Mouse (Mus musculus): Measurements from ENCODE around the gene Mtch1. TPM values are rescaled to one million over a fixed set of nuclear protein-coding genes. Genes with fewer than 3 reads are reported as not detected.
A peak's percentile ranks its signal among the peaks of the same experiment; 100 is the strongest.

The Mtch1 gene
- polyA plus RNA-seq, 1 experiment from 2014 or later: 189 TPM

- H3K9me3 ChIP-seq (ENCODE audit: control insufficient read depth, low read length): no peaks in the 10 kb centered on the region
- DNase-seq (ENCODE audit: low spot score): no peak
- whole genome bisulfite sequencing: 66% methylated on average over 5 of the region's 5 CpGs
- H3K9ac ChIP-seq (ENCODE audit: low read length): no peak overlapping the region
- no peak overlapping the region for H3K4me3 ChIP-seq (ENCODE audit: low read depth, low read length)
- peaks cover 12% of the 10 kb centered on the region for H3K36me3 ChIP-seq (ENCODE audit: control insufficient read depth, insufficient read depth, low read length)
- H3K27ac ChIP-seq (replicated peaks): no peak overlapping the region
- no peak for ATAC-seq (ENCODE audit: low FRiP score, low TSS enrichment)
- no peak overlapping the region for H3K4me2 ChIP-seq (replicated peaks; ENCODE audit: low read depth)
- H3K27me3 ChIP-seq (ENCODE audit: control insufficient read depth, insufficient read depth, low read length): no peaks in the 10 kb centered on the region
- H3K4me1 ChIP-seq (replicated peaks; ENCODE audit: control insufficient read depth, insufficient read depth): peaks cover 10% of the 10 kb centered on the region
- TF ChIP-seq CTCF (IDR thresholded peaks at IDR 0.05; ENCODE audit: low read depth): no peak
- TF ChIP-seq EP300 (optimal IDR thresholded peaks at IDR 0.05): no peak
Observed at GRCm38 (mm10) chr17:29302149-29302548, 45.6 kb downstream of the Mtch1 start.

- H3K4me3 ChIP-seq (ENCODE audit: low read depth, low read length): no peak overlapping the region
- H3K4me1 ChIP-seq (replicated peaks; ENCODE audit: control insufficient read depth, insufficient read depth): peaks cover 10% of the 10 kb centered on the region
- H3K4me2 ChIP-seq (replicated peaks; ENCODE audit: low read depth): no peak overlapping the region
- peaks cover 12% of the 10 kb centered on the region for H3K36me3 ChIP-seq (ENCODE audit: control insufficient read depth, insufficient read depth, low read length)
- no peak for ATAC-seq (ENCODE audit: low FRiP score, low TSS enrichment)
- H3K27ac ChIP-seq (replicated peaks): no peak overlapping the region
- 90% methylated on average over 6 of the region's 6 CpGs for WGBS
- DNase-seq (ENCODE audit: low spot score): no peak
- no peak overlapping the region for H3K9ac ChIP-seq (ENCODE audit: low read length)
- H3K27me3 ChIP-seq (ENCODE audit: control insufficient read depth, insufficient read depth, low read length): no peaks in the 10 kb centered on the region
- TF ChIP-seq CTCF (IDR thresholded peaks at IDR 0.05; ENCODE audit: low read depth) (no peak), EP300 (optimal IDR thresholded peaks at IDR 0.05) (no peak)
- H3K9me3 ChIP-seq (ENCODE audit: control insufficient read depth, low read length): no peaks in the 10 kb centered on the region
Observed at GRCm38 (mm10) chr17:29301421-29301820, 46.3 kb downstream of the Mtch1 start.

GRCm38 (mm10) chr17:29300926-29301325, 46.8 kb downstream of the Mtch1 start:
- H3K4me1 ChIP-seq (replicated peaks; ENCODE audit: control insufficient read depth, insufficient read depth): peaks cover 10% of the 10 kb centered on the region
- H3K9ac ChIP-seq (ENCODE audit: low read length): no peak overlapping the region
- H3K27ac ChIP-seq (replicated peaks): no peak overlapping the region
- no peak overlapping the region for H3K4me3 ChIP-seq (ENCODE audit: low read depth, low read length)
- no peaks in the 10 kb centered on the region for H3K27me3 ChIP-seq (ENCODE audit: control insufficient read depth, insufficient read depth, low read length)
- no peaks in the 10 kb centered on the region for H3K9me3 ChIP-seq (ENCODE audit: control insufficient read depth, low read length)
- no peak for DNase-seq (ENCODE audit: low spot score)
- H3K36me3 ChIP-seq (ENCODE audit: control insufficient read depth, insufficient read depth, low read length): peaks cover 12% of the 10 kb centered on the region
- ATAC-seq (ENCODE audit: low FRiP score, low TSS enrichment): no peak
- H3K4me2 ChIP-seq (replicated peaks; ENCODE audit: low read depth): no peak overlapping the region
- TF ChIP-seq EP300 (optimal IDR thresholded peaks at IDR 0.05) (no peak), CTCF (IDR thresholded peaks at IDR 0.05; ENCODE audit: low read depth) (no peak)
- WGBS: 90% methylated on average over 7 of the region's 7 CpGs

GRCm38 (mm10) chr17:29299282-29299681, 48.5 kb downstream of the Mtch1 start:
- WGBS: 86% methylated on average over 4 of the region's 4 CpGs
- Histone ChIP-seq H3K4me2 (replicated peaks; ENCODE audit: low read depth) (no peak overlapping the region), H3K4me1 (replicated peaks; ENCODE audit: control insufficient read depth, insufficient read depth) (no peaks in the 10 kb centered on the region), H3K4me3 (ENCODE audit: low read depth, low read length) (no peak overlapping the region), H3K27me3 (ENCODE audit: control insufficient read depth, insufficient read depth, low read length) (no peaks in the 10 kb centered on the region), H3K9me3 (ENCODE audit: control insufficient read depth, low read length) (no peaks in the 10 kb centered on the region), H3K36me3 (ENCODE audit: control insufficient read depth, insufficient read depth, low read length) (peaks cover 14% of the 10 kb centered on the region), H3K27ac (replicated peaks) (no peak overlapping the region), H3K9ac (ENCODE audit: low read length) (no peak overlapping the region)
- no peak for DNase-seq (ENCODE audit: low spot score)
- ATAC-seq (ENCODE audit: low FRiP score, low TSS enrichment): no peak
- no peak for TF ChIP-seq EP300 (optimal IDR thresholded peaks at IDR 0.05)
- no peak for TF ChIP-seq CTCF (IDR thresholded peaks at IDR 0.05; ENCODE audit: low read depth)

DNA sequence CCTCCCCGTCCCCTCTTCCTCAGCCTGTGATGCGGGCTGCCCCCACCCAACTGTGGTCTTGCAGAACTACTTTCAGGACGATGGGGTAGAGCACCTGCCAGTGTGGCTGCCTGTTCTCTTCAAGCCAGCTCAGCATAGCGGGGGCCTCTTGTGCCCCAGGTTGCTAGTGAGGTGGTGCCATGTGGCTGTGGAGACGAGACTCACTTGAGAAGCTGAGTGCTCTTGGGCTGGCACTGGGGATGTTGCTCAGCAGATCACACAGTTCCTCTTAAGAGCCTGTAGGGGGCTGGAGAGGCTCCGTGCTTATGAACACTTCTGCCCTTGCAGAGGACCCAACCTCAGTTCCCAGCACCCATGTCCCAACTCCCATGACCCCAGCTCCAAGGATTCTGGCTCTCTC, 49.9 kb downstream of the Mtch1 start:
- H3K27ac ChIP-seq (replicated peaks): no peak overlapping the region

GRCm38 (mm10) chr17:29297321-29297720, 50.4 kb downstream of the Mtch1 start:
- TF ChIP-seq CTCF (IDR thresholded peaks at IDR 0.05; ENCODE audit: low read depth): no peak
- no peak for TF ChIP-seq EP300 (optimal IDR thresholded peaks at IDR 0.05)
- WGBS: 67% methylated on average over 10 of the region's 10 CpGs
- Histone ChIP-seq H3K27me3 (ENCODE audit: control insufficient read depth, insufficient read depth, low read length) (no peaks in the 10 kb centered on the region), H3K9ac (ENCODE audit: low read length) (no peak overlapping the region), H3K9me3 (ENCODE audit: control insufficient read depth, low read length) (no peaks in the 10 kb centered on the region), H3K36me3 (ENCODE audit: control insufficient read depth, insufficient read depth, low read length) (peaks cover 14% of the 10 kb centered on the region), H3K4me3 (ENCODE audit: low read depth, low read length) (no peak overlapping the region), H3K4me2 (replicated peaks; ENCODE audit: low read depth) (no peak overlapping the region), H3K4me1 (replicated peaks; ENCODE audit: control insufficient read depth, insufficient read depth) (no peaks in the 10 kb centered on the region), H3K27ac (replicated peaks) (no peak overlapping the region)
- DNase-seq (ENCODE audit: low spot score): no peak
- ATAC-seq (ENCODE audit: low FRiP score, low TSS enrichment): no peak

More for the DNA sequence above, 49.9 kb downstream of the Mtch1 start:
- ATAC-seq (ENCODE audit: low FRiP score, low TSS enrichment): no peak
- no peak for DNase-seq (ENCODE audit: low spot score)
- Histone ChIP-seq H3K36me3 (ENCODE audit: control insufficient read depth, insufficient read depth, low read length) (peaks cover 14% of the 10 kb centered on the region), H3K4me3 (ENCODE audit: low read depth, low read length) (no peak overlapping the region), H3K4me1 (replicated peaks; ENCODE audit: control insufficient read depth, insufficient read depth) (no peaks in the 10 kb centered on the region), H3K4me2 (replicated peaks; ENCODE audit: low read depth) (no peak overlapping the region), H3K27me3 (ENCODE audit: control insufficient read depth, insufficient read depth, low read length) (no peaks in the 10 kb centered on the region), H3K9me3 (ENCODE audit: control insufficient read depth, low read length) (no peaks in the 10 kb centered on the region), H3K9ac (ENCODE audit: low read length) (no peak overlapping the region)
- WGBS: 70% methylated on average over 6 of the region's 6 CpGs
- no peak for TF ChIP-seq EP300 (optimal IDR thresholded peaks at IDR 0.05)
- TF ChIP-seq CTCF (IDR thresholded peaks at IDR 0.05; ENCODE audit: low read depth): peak; percentile 28; the same call in 1 of the 2 replicates

All from stomach, postnatal 0 days (tissue).